Mouse (Mus musculus) left cerebral cortex, postnatal 36 days (tissue): Measurements from ENCODE around the gene Set. TPM values are rescaled to one million over a fixed set of nuclear protein-coding genes. Genes with fewer than 3 reads are reported as not detected.

Experiments
- total RNA-seq, 2 experiments: library from RNA; stranded (reverse); gene quantifications; 2 replicates each; pipeline ENCODE4 v1.2.3; 2021

Gene Set
- total RNA-seq, 2 experiments from 2014 or later: 180 to 185 TPM

Other genes starting within 250 kb of the Set start
- 10 to 100 TPM; 57.0 to 63.4 TPM for gene Urm1, start 237.3 kb upstream of the Set start, total RNA-seq
- gene Cercam, start 188.2 kb upstream of the Set start, total RNA-seq: 1 to 10 TPM; 5.8 to 10.0 TPM
- gene Odf2, start 168.2 kb upstream of the Set start, total RNA-seq: 100 to 1,000 TPM in 1 of 2 experiments, 10 to 100 TPM in 1; 71.9 to 116 TPM
- 10 to 100 TPM; 42.7 to 49.0 TPM for gene Gle1, start 122.0 kb upstream of the Set start, total RNA-seq
- gene Sptan1, start 91.8 kb upstream of the Set start, total RNA-seq: 100 to 1,000 TPM; 880 to 891 TPM
- 10 to 100 TPM; 38.6 to 40.8 TPM for gene Wdr34, start 8.5 kb upstream of the Set start, total RNA-seq
- 1 to 10 TPM; 1.1 to 2.9 TPM for gene Pkn3, start 20.3 kb downstream of the Set start, total RNA-seq
- 1 to 10 TPM; 7.2 to 8.6 TPM for gene Zdhhc12, start 36.3 kb downstream of the Set start, total RNA-seq
- 100 to 1,000 TPM; 154 to 161 TPM for gene Zer1, start 67.2 kb downstream of the Set start, total RNA-seq
- 10 to 100 TPM; 48.0 to 63.9 TPM for gene Tbc1d13, start 76.4 kb downstream of the Set start, total RNA-seq
- gene Endog, start 114.1 kb downstream of the Set start, total RNA-seq: 10 to 100 TPM; 19.3 to 25.0 TPM
- 10 to 100 TPM; 36.8 to 37.4 TPM for gene Spout1, start 121.1 kb downstream of the Set start, total RNA-seq
- 10 to 100 TPM; 14.2 to 15.4 TPM for gene Kyat1, start 148.5 kb downstream of the Set start, total RNA-seq
- gene Lrrc8a, start 180.3 kb downstream of the Set start, total RNA-seq: 10 to 100 TPM; 59.6 to 62.3 TPM
- 10 to 100 TPM in 1 of 2 experiments, 1 to 10 TPM in 1; 7.8 to 13.6 TPM for gene Gm28035, start 183.2 kb downstream of the Set start, total RNA-seq
- 10 to 100 TPM; 13.8 to 26.5 TPM for gene Phyhd1, start 208.8 kb downstream of the Set start, total RNA-seq
- gene Gm28038, start 223.7 kb downstream of the Set start, total RNA-seq: not detected
- 10 to 100 TPM; 22.3 to 28.8 TPM for gene Dolk, start 229.0 kb downstream of the Set start, total RNA-seq
- gene Nup188, start 229.0 kb downstream of the Set start, total RNA-seq: 10 to 100 TPM; 17.7 to 26.0 TPM